Mouse (Mus musculus) R1 (cell line): Measurements from ENCODE around the gene Gm29094.
A peak's percentile ranks its signal among the peaks of the same experiment; 100 is the strongest.
"Not testable (repeated sequence)": the region's sequence is repeated elsewhere in the genome, so short reads cannot be mapped to it uniquely, and the experiment has no call there.

Experiments
- DNase-seq: peaks from one replicate; pipeline ENCODE4 v3.0.0-alpha.2; 2018; ENCODE audit warnings: low read depth, low spot score

Gene Gm29094

DNA sequence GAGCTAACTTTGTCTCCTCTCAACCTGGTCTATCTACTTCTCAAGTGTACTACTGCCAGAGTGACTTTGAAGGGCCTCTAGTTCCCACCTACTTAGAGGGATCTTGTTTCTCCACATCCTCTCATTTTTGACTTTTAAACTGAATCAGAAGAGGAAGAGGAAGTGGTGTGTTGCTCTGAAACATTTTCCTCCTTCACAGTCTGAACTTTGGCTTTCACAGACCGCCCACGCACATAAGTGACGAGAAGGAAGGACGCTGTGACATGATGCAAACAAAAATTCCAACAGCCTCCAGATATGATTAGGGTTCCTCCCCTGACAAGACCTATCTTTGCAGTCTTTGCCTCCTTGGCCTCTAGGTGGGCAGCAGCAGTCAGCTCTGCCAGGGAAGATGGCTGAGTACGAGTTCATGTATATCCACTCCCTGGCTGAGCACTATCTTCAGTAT is at the start of gene Gm29094, which contains the start of gene Bcl2a1b:
TSS of gene Gm29094 (plus strand) at position 411 of the 448 bp plus-strand sequence.
TSS of gene Bcl2a1b (plus strand) at position 241 of the 448 bp plus-strand sequence.
- not testable (repeated sequence) for DNase-seq

DNA sequence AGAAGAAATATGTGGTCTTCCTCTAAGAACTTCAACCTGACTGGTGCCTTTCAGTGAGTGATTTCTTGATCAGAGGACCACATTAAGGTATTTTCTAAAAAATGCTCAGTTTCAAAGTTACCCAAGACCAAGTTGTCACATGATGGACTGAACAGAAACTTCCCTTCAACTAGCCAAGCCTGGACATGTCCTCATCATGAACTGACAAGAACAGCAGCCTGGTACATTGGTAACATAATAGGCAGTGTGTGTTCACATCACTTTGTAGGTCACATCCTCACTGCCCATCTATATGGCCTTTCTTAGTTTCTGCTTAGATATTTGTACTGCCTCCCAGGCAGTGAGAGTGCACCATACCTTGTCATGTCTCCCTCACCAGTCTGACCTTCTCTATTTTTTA is 26.6 kb upstream of the Gm29094 start:
- DNase-seq = not testable (repeated sequence)

DNA sequence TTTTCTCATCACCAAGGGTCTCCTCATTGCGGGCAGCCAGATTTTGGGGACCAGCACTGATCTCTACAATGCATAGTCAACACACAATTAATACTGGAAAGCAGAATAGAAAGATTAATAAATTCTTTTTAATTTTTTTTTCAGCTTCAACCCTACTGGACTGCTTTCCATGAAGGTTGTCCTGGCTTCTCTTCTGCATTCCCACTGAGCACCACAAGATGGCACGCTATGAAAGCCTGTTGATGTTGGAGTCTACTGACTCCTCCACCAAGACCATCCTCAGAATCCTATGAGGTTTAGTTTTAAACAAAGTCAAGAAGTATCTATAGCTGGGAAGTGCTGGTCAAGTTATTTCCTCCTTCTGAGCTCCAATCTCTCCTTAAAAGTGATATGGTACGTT is 20.3 kb upstream of the Gm29094 start:
- DNase-seq = peak; percentile 37

DNA sequence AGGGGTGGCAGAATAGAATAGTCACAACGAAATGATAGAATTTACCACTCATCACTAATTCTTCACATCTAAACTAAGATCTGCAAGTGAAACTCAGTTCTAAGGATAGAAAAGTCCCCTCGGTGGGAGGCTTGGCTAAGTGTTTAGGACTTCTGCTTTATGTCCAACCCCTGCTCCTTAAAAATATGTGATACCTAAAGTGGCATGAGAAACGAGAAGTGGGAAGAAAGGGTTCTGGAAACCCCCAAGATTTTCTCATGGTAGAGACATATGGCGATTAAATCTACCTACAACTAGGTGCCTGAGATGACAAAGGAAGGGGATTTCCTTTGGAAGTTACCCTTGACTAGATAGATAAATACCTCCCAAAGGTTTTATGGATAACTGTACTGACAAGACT is 19.7 kb upstream of the Gm29094 start:
- DNase-seq = not testable (repeated sequence)

DNA sequence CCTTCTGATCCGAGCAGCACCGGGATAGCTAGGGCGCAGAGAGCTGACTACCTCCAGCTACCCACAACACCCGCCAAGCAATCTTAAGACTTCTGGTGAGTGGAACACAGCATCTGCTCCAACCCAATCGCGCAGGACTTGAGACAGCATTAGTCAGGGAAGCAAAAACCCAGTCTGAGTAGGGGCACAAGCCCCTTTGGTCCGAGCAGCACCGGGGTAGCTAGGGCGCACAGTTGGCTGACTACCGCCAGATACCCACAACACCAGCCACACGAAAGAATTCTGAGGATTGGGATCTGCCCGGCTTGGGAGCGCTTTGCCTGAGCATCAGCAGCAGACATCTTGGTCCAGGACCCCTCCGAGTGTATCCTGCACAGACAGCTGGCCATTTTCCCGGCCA is 12.2 kb upstream of the Gm29094 start:
- DNase-seq = peak; percentile 63

DNA sequence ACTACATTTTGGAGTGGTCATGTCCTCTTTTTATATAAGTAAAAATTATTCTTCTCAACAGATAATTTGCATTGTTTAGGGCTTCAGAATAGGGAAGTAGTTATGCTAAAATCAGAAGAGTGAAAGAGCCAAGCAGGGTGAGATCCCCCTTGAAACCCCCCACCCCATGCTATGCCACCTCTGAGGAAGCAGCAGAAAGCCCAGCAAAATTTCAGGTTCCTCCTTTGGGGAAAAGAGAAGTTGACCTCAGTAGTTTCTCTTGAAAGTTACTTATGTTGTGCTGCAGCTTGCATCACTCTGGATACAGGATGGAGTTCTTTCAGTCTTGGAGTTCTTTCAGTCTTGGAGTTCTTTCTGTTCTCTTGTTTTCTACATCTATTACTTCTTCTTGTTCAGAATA is 3.7 kb upstream of the Gm29094 start:
- not testable (repeated sequence) for DNase-seq

DNA sequence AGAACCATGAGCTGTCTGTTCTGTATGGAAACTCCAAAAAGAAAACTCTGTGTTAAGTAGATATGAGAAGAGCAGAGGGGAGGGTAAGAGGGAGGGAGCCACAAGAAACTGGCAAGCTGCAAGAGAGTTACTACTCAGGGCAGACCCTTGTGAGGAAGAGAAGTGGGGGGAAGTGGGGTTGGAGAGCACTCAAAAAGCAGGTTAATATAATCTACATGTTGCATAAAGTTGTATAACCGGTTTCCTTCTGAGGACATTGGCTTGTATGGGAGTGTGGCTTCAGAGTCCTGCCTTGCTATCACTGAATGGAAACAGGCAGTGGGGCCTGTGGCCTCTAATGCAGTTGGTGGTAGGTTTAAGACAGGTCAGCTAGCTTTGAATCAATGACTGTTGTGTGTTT is 1.7 kb upstream of the Gm29094 start:
- DNase-seq = not testable (repeated sequence)

DNA sequence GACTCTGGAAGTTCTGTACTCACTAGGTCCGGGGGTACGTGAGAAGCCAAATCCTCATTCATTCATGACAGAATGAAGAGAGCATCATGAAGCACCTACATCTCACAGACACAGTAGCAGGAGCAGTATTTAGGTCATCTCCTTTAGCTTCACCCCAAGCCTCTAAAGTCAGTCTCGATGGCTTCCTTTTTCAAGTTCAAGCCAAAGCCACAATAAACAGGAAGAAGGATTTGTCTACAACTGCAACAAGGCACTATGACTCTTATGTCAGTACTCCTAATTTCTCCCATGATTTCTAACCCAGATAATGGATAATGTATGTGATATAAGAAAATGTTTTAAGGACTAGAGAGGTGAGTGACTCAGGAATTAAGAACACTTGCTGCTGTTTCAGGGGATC is 830 bp upstream of the Gm29094 start:
- not testable (repeated sequence) for DNase-seq

DNA sequence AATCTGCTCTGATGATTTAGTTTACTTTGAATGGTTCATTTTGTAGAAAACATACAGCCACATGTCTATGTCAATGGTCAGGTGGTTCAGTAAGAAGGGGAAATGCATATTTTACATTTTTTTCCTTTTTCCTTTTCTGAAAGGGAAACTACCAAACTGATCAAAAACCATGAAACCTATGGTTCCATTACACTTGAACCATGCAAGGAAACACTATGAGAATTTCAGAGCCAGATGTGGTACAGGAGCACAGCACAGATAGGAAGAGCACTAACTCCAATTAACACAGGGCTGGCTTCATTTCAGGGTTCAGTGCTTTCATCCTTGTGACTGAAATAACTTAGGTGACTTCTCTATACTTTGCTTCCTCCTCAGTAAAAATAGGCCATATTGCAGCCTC is 3.1 kb downstream of the Gm29094 start:
- not testable (repeated sequence) for DNase-seq

DNA sequence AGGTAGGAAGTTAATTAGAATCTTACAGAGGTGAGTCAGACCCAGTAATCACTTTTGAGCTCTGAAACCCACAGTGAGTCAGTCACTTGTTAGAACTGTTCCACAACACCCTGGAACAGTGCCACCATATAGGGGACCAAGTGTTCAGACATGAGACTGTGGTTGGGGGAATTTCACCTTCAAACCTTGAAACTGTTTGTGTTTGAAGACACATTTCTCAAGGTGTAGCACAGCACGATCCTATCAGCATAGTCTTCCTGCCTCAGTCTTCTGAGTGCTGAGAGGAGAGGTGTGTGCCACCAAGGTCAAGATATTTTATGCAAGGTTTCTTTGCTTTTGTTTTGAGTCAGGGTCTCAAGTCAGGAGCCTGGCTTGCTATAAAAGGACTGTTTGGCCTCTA is 9.8 kb downstream of the Gm29094 start:
- DNase-seq = peak; percentile 23

DNA sequence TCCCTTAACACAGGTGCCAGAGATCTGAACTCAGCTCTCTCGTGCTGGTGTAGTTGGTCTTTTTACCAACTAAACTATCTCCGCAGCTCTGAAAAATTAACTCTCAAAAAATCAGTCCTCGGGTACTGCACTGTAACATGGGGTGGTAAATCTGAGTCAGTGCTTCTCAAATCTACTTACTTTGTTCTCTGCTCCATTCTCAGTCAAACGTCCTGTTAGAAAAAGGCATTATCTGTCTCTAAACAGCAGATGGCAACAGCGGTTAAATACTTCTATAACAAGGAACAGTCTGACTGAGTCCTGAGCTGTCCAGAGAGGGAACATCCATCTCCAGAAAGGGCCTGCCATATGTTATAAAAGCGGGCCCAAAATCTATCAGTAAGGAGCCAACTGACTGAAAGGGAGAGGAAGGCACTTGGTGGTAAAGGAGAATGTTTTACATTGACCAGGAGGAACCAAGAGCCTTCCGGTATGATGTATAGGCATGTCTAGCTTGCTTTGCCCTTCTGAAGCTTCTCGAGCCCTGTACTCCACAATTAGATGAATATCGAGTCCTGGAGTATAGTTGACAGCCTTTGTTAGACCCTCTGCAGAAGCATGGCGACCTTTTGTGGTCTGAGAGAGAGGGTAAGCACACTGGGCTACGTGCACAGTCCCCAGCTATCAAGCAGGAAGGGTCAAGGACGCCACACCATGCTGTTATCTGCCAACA is 11.3 kb downstream of the Gm29094 start, which contains the start of gene Mthfs:
TSS of gene Mthfs (plus strand) at position 324 of the 712 bp plus-strand sequence.
- DNase-seq = not testable (repeated sequence)

DNA sequence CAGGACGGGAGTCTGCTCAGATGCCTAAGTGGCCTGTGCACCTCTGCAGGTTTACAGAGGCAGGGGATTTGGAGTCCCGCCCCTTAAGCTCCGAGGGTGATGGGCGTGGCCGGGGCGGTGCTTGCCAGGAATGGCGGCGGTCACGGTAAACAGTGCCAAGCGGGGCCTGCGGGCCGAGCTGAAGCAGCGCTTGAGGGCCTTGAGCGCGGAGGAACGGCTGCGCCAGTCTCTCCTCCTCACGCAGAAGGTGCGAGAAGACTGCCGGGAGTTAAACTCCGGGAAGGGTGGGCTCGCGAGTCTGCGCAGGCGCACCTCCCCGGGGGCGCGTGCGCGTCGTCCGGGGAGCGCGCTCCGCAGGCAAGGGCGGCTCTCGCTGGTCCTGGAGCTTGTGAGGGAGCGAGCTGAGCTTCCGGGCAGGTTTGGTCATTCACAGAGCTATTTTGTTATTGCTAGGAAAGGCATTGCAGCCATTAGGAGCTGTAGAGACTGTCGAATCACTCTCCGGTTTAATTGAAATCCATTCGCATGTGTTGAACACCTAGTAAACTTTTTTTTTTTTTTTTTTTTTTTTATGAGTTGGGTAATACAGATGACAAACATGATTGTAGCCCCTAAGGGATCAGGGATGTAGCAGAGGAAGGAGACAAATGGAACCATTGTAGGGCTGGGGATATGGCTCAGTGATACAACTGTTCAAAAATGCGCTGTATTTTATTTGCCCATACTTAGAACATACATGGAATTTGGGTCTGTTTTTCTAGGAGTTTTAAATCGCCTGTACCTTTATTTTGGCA is 12.1 kb downstream of the Gm29094 start:
- DNase-seq = peak; percentile 25

DNA sequence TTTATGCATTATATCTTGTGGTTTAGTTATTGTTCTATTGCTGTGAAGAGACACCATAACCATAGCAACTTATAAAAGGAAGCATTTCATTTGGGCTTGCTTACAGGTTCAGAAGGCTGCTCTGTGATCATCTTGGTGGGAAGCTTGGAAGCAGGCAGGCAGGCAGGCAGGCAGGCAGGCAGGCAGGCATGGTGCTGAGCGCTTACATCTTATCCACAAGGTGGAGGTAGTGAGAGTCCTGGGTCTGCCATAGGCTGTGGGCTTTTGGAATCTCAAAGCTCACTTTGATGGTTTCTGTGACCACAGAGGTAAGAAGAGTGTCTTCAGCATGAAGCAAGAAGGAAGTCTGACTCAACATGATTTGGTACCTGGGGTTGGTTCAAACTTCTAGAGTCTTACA is 13.2 kb downstream of the Gm29094 start:
- peak; percentile 35 for DNase-seq

DNA sequence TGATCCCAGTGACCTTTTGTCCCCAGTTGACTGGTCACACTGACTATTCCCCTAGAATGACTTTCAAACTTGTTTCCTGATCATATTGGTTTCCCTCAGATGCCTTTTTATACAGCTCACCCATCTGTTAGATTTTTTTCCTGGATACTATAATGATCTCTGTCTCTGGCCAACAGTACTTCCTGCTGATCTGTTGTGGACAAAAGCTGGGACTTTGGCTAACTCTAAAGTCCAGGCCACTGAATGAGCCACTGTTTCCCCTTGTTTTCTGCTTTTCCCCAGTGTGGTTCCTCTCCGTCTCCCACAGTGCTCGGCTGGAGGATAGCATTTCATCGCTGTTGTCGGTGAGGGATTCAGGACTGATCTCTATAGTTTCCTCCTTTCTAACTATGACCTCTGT is 19.0 kb downstream of the Gm29094 start:
- not testable (repeated sequence) for DNase-seq

DNA sequence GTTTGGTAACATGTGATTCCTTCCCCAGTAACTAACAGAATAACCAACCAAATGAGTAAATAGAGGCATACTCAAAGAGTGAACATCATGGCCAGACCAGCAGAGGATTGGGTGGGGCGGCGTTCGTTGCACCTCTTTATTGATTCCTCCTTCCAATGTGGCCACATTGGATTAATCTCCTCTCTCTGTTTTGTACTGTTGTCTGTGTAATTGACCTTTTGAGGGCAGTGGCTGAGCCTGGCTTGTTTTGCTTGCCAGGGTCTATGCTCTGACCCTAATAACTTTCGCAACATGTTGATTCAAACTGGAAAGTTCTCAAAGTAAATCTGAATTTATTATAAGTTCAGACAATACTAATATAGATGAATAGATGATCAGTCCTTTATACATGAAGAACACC is 20.5 kb downstream of the Gm29094 start:
- DNase-seq = not testable (repeated sequence)

DNA sequence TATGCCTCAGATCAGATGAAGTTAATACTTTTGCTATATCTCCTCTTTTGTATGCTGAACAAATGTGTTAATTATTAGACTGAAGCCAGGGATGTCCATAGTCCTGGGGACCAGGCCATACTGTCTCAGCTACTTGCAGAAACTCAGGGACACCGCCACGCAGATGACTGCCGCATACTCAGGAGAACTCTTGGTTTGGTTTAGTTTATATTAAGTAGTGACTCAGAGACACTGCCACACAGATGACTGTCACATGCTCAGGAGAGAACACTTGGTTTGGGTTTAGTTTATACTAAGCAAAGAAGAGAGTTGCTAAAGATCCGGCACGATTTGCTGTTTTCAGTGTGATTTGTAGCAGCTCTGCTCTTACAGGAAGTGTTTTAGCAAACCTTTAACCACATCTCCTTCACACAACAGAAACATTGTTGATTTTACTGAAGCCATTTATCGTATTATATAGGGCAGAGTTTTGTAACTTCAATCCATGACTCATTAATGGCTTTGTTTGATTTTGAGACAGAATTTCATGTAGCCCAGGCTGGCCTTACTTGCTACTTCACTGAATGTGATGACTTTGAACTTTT is 21.6 kb downstream of the Gm29094 start:
- DNase-seq = not testable (repeated sequence)

DNA sequence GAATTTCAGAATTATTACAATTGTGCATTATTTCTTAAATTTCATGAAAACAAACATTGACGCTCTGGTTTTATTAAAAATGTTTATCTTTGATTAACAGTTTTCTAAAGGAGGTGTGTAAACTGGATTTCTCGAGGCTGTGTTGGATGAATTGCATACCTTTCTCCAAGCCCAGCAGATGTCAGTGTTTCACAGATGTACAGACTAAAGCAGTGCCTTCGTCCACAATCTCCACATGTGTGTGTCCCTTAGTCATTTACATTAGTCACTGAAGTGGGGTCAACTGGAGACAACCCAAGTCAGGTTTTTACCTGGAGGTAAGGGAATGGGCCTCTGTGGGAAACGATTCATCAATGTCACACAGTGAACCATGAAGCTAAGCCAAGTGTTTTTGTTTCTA is 26.9 kb downstream of the Gm29094 start:
- DNase-seq = peak; percentile 7

DNA sequence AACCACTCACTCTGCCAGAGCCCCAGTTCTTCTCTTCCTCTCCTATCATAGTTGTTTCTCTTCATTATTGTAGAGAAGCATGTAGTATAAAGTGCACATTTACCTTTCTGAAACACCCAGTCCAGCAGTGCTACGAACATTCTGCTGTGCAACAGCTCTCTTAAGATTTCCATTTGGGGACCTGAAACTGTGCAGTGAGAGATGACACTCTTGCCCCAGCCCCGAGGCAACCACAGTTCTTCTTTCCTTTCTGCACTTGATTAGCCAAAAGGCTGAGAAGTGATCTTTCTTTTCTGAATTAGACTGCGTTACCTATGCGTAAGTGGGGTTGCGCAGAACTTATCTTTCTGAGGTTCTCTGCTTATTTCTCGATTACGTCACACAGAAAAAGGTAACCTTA is 28.9 kb downstream of the Gm29094 start:
- DNase-seq = no peak

DNA sequence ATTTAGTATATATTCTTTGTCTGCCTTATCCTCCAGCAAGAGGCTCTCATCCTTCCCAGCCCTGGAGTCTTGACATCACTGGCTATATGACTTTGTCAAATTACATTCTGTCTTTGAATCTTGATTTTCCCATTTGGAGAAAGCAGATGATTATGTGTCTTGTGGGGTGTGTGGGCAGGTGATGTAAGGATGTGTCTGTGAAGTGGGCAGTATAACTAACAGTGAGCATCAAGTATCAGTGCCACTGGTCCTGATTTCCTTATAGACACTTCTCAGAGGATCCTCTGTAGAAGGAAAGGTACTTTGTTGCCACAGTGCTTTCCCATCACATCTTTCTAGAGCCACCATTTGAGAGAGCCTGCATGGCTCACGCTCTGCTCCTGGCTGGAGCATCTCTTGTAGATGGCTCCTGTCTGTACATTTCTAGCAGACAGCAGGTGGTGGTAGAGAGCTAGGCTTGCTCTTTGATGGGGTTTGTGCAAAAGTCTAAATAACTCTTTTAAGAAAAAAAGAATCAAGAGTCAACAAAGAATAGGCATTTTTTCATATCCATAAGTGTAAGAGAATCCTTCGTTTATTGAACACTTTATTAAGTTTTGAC is 31.8 kb downstream of the Gm29094 start:
- not testable (repeated sequence) for DNase-seq

DNA sequence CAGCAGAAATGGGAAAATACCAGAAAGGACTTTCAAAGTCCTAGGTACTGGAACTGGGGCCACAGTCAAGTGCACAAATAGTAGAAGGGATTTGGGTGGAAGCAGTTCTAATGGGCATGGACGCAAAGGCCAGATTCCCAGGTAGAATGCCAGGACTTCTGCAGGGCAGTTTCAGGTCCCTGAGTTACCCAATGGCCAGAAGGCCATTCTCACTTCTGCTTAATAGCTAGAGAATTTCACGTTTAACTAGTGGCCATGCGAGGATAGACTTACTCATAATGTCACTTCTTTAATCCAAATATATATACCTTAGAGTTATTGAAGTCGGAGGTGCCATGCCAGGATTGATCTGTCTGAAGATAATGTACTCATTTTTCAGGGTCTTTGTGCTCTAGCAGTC is 38.0 kb downstream of the Gm29094 start:
- DNase-seq = not testable (repeated sequence)

DNA sequence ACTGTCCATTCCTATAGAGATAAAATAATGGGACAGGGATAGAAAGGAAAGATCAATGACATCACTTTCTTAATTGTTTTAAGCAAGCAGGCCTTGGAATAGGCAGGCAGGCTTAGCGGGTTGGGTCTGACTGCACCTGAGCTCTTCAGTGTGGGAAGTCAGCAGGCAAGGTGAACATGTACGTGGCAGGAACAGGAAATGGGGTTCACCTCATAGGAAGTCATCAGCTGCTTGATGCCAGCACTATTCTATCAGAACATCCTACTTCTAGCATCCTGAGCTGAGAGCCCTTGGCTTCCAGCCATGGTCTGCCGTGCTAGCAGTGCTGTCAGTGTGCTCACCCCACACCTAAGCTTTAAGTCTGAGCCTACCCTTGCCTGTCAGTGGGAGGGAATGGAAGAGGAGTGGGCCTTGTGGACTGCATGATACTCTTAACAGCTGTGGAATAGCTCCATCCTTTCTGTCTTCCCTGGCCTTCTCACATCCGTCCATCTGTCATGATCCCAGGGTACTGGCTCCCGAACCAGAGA is 39.9 kb downstream of the Gm29094 start:
- DNase-seq = not testable (repeated sequence)
